In the genomic region with DNA sequence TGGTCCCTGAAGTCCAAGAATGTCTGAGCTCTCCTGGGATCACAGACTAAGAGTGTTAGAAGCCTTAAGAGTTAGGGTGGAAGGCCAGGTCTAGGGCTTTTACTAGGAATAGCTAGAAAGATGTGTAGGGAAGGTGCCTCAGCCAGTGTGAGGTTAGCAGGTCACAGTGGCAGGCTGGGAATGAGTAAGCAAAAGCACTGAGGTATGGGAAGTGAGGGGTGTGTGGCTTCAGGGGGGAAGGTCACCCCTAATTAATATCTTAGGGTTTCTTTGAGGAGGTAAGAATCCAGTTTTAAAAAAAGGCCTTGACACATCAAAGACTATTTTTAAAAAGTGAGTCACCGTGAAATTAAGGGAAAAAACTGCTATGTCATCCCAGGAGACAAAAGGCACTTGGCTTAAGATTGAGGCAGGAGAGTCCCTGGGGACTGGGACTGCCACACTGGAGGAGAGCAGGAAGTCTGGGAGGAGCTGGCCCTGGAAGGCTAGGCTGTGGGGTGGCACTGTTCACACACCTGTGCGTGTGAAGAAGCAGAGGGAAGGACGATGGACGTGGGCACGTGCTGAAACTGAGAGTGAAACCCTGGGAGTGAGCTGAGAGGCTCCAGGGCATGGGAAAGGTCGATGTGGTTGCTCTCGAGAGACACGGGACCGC, we compare ENCODE assay signal across 9 mouse cellular contexts.
DNase-seq lines count a peak whose midpoint lies in the region; ATAC-seq and TF ChIP-seq lines count a peak whose summit lies in the region.
"Had no signal": no experiment of that assay in that cellular context is flagged by ENCODE, and none has a peak within 500 bp of the region (broad histone marks: within the 10 kb centered on the region; RNA-seq: fewer than 3 reads in every experiment).

No protein-coding gene starts in this region.

- 0 out of 2 replicates have a peak, but pooled peaks have one; percentile 30 for ATAC-seq in heart, embryonic 12.5 days (ENCODE audit: insufficient number of reproducible peaks, low FRiP score)
- peak; percentile 15; the same call in 1 of the 2 replicates for ATAC-seq in G1E (ENCODE audit: extremely low read depth, insufficient number of reproducible peaks, low FRiP score, poor library complexity, severe bottlenecking)
- no peak; the same call in 1 of the 2 replicates for ATAC-seq in intestine, embryonic 16.5 days

- intact Hi-C loops in heart, postnatal 36 days (cut with DNase I) = no loop called here

- no peak overlapping the region for H3K9ac ChIP-seq in heart, embryonic 12.5 days
- H3K9ac ChIP-seq in intestine, embryonic 16.5 days (ENCODE audit: low read depth, low read length) = no peak overlapping the region
- H3K9ac ChIP-seq: embryonic facial prominence, embryonic 13.5 days had no signal

- H3K4me2 ChIP-seq in heart, embryonic 12.5 days = no peak overlapping the region
- H3K4me2 ChIP-seq in intestine, embryonic 16.5 days (ENCODE audit: low read depth, low read length) = no peak overlapping the region
- H3K4me2 ChIP-seq: embryonic facial prominence, embryonic 13.5 days had no signal

- TF ChIP-seq CTCF in G1E (IDR thresholded peaks at IDR 0.05; ENCODE audit: low read depth, low read length) = no peak
- TF ChIP-seq CTCF in thymus, adult 2 months (IDR thresholded peaks at IDR 0.05; ENCODE audit: borderline replicate concordance, control insufficient read depth, extremely low read depth, insufficient read depth, low read length, poor library complexity) = no peak

- no peak for TF ChIP-seq POLR2A in thymus, adult 2 months (IDR thresholded peaks at IDR 0.05; ENCODE audit: control insufficient read depth, extremely low read depth, insufficient read depth, low read length, poor library complexity)

- H3K27me3 ChIP-seq in heart, embryonic 12.5 days (replicated peaks) = no peaks in the 10 kb centered on the region
- H3K27me3 ChIP-seq in G1E (ENCODE audit: insufficient read depth, low read length) = no peaks in the 10 kb centered on the region
- H3K27me3 ChIP-seq in intestine, embryonic 16.5 days (replicated peaks; ENCODE audit: control insufficient read depth, insufficient read depth, low read length) = no peaks in the 10 kb centered on the region
- H3K27me3 ChIP-seq in thymus, adult 2 months (ENCODE audit: control insufficient read depth, insufficient read depth, low read length) = no peaks in the 10 kb centered on the region
- H3K27me3 ChIP-seq: embryonic facial prominence, embryonic 13.5 days had no signal

- DNase-seq in heart, postnatal 36 days = no peak
- DNase-seq in 3134 (ENCODE audit: extremely low read depth, insufficient read length, low spot score) (peak; percentile 84), G1E (ENCODE audit: low spot score) (peak; percentile 12)
- no peak for DNase-seq in embryo, embryonic 9.5 days (ENCODE audit: extremely low spot score)
- DNase-seq in layer of hippocampus, adult 18-20 months (ENCODE audit: low spot score in 2 of 2) = no peak
- DNase-seq in thymus, adult 2 months = no peak

- H3K9me3 ChIP-seq in heart, embryonic 12.5 days (replicated peaks) = no peaks in the 10 kb centered on the region
- no peaks in the 10 kb centered on the region for H3K9me3 ChIP-seq in G1E (replicated peaks)
- no peaks in the 10 kb centered on the region for H3K9me3 ChIP-seq in intestine, embryonic 16.5 days (ENCODE audit: control insufficient read depth, low read length)
- H3K9me3 ChIP-seq: embryonic facial prominence, embryonic 13.5 days had no signal

- no peak overlapping the region for H3K27ac ChIP-seq in heart, embryonic 12.5 days (ENCODE audit: poor library complexity, severe bottlenecking)
- H3K27ac ChIP-seq in intestine, embryonic 16.5 days (ENCODE audit: low read length) = 0 out of 2 replicates have a peak overlapping the region, but pooled peaks have one; percentile 71
- H3K27ac ChIP-seq in thymus, adult 2 months (ENCODE audit: control insufficient read depth, insufficient read depth, low read length) = no peak overlapping the region
- H3K27ac ChIP-seq: embryonic facial prominence, embryonic 13.5 days had no signal

- peaks cover 34% of the 10 kb centered on the region for H3K4me1 ChIP-seq in heart, embryonic 12.5 days (replicated peaks)
- peaks cover 16% of the 10 kb centered on the region for H3K4me1 ChIP-seq in G1E (ENCODE audit: insufficient read depth, low read depth, low read length)
- H3K4me1 ChIP-seq in intestine, embryonic 16.5 days (ENCODE audit: control insufficient read depth, insufficient read depth, low read length) = peaks cover 21% of the 10 kb centered on the region
- no peaks in the 10 kb centered on the region for H3K4me1 ChIP-seq in thymus, adult 2 months (replicated peaks; ENCODE audit: control insufficient read depth, insufficient read depth, low read length)

- H3K36me3 ChIP-seq in heart, embryonic 12.5 days = no peaks in the 10 kb centered on the region
- peaks cover 41% of the 10 kb centered on the region for H3K36me3 ChIP-seq in G1E (replicated peaks)
- H3K36me3 ChIP-seq in intestine, embryonic 16.5 days (ENCODE audit: control insufficient read depth, insufficient read depth, low read length) = no peaks in the 10 kb centered on the region
- H3K36me3 ChIP-seq in thymus, adult 2 months (ENCODE audit: control insufficient read depth, insufficient read depth, low read length) = no peaks in the 10 kb centered on the region
- H3K36me3 ChIP-seq: embryonic facial prominence, embryonic 13.5 days had no signal

- 56% methylated on average over 9 of the region's 9 CpGs for WGBS in heart, embryonic 12.5 days
- WGBS in intestine, embryonic 16.5 days = 46% methylated on average over 9 of the region's 9 CpGs
- 68% methylated on average over 9 of the region's 9 CpGs for WGBS in thymus, adult 2 months

- H3K4me3 ChIP-seq in heart, embryonic 12.5 days = no peak overlapping the region
- no peak overlapping the region for H3K4me3 ChIP-seq in G1E (ENCODE audit: low read depth, low read length)
- H3K4me3 ChIP-seq in intestine, embryonic 16.5 days (ENCODE audit: low read length) = no peak overlapping the region
- H3K4me3 ChIP-seq in thymus, adult 2 months (ENCODE audit: control insufficient read depth, insufficient read depth, low read length) = no peak overlapping the region
- H3K4me3 ChIP-seq: embryonic facial prominence, embryonic 13.5 days had no signal

Comparison
In these comparisons a context has a peak if more than half of its experiments do, and no peak if none do; other contexts are left out.
1. DNase-seq: peak in 3134 (single experiment) and G1E (single experiment); none in heart, postnatal 36 days (0 of 2), embryo, embryonic 9.5 days (single experiment), layer of hippocampus, adult 18-20 months (0 of 2) and thymus, adult 2 months (single experiment).